Mouse (Mus musculus): Measurements from ENCODE around the gene Tril.

GRCm38 (mm10) chr6:53821041-53821501 lies 441 bp upstream of the Tril start:
- TF ChIP-seq POLR2A (IDR thresholded peaks at IDR 0.05; ENCODE audit: low read depth, low read length) (no peak), CTCF (conservative IDR thresholded peaks at IDR 0.05 in 1 of 2, IDR thresholded peaks at IDR 0.05 in 1 of 2; ENCODE audit: low read depth in 2 of 2, low read length in 2 of 2) (no peak), GABPA (IDR thresholded peaks at IDR 0.05; ENCODE audit: insufficient replicate concordance, low read depth, low read length) (no peak), SMC3 (IDR thresholded peaks at IDR 0.05; ENCODE audit: low read depth, low read length) (no peak), ZC3H11A (IDR thresholded peaks at IDR 0.05; ENCODE audit: low read depth, low read length) (no peak), EP300 (IDR thresholded peaks at IDR 0.05; ENCODE audit: low read length) (no peak), E2F4 (IDR thresholded peaks at IDR 0.05; ENCODE audit: insufficient replicate concordance, low read depth, low read length) (no peak), TBP (conservative IDR thresholded peaks at IDR 0.05; ENCODE audit: low read depth, low read length) (no peak), ZMIZ1 (IDR thresholded peaks at IDR 0.05; ENCODE audit: low read depth, low read length) (no peak), ZKSCAN1 (IDR thresholded peaks at IDR 0.05; ENCODE audit: borderline replicate concordance, low read depth, low read length) (no peak), UBTF (IDR thresholded peaks at IDR 0.05; ENCODE audit: low read depth, low read length) (no peak), CHD2 (IDR thresholded peaks at IDR 0.05; ENCODE audit: low read length) (no peak), TCF12 (IDR thresholded peaks at IDR 0.05; ENCODE audit: low read depth, low read length) (no peak), MAFK (IDR thresholded peaks at IDR 0.05; ENCODE audit: insufficient replicate concordance, low read length) (no peak)
